In genomic region chr1:72558625-72559024, GRCm38 (mm10) we compare ENCODE assay signal across 26 mouse cellular contexts. TPM values are rescaled to one million over a fixed set of nuclear protein-coding genes. Genes with fewer than 3 reads are reported as not detected.
A peak's percentile ranks its signal among the peaks of the same experiment; 100 is the strongest.
DNase-seq lines count a peak whose midpoint lies in the region; ATAC-seq and TF ChIP-seq lines count a peak whose summit lies in the region.
"Had no signal": no experiment of that assay in that cellular context is flagged by ENCODE, and none has a peak within 500 bp of the region (broad histone marks: within the 10 kb centered on the region; RNA-seq: fewer than 3 reads in every experiment).

No protein-coding gene starts in this region.

- ATAC-seq in midbrain, embryonic 11.5 days (ENCODE audit: low FRiP score): no peak
- ATAC-seq in midbrain, embryonic 13.5 days: no peak
- ATAC-seq: forebrain, postnatal 0 days; hindbrain, postnatal 0 days; intestine, embryonic 15.5 days had no signal

- H3K9me3 ChIP-seq in midbrain, embryonic 11.5 days (ENCODE audit: control insufficient read depth, low read length): no peaks in the 10 kb centered on the region
- H3K9me3 ChIP-seq in midbrain, embryonic 13.5 days: no peaks in the 10 kb centered on the region
- H3K9me3 ChIP-seq: embryonic facial prominence, embryonic 10.5 days; embryonic facial prominence, embryonic 15.5 days; forebrain, embryonic 12.5 days; heart, embryonic 15.5 days; hindbrain, embryonic 12.5 days; intestine, embryonic 15.5 days; limb, embryonic 13.5 days; megakaryocyte, embryonic 14.5 days had no signal

- H3K4me3 ChIP-seq in midbrain, embryonic 11.5 days (ENCODE audit: low read depth, low read length): no peak overlapping the region
- H3K4me3 ChIP-seq in midbrain, embryonic 13.5 days (replicated peaks): no peak overlapping the region
- no peak overlapping the region for H3K4me3 ChIP-seq in cerebellum, adult 2 months (replicated peaks; ENCODE audit: insufficient read depth, low read depth, low read length)
- H3K4me3 ChIP-seq: embryonic facial prominence, embryonic 10.5 days; embryonic facial prominence, embryonic 15.5 days; forebrain, embryonic 12.5 days; heart, embryonic 15.5 days; hindbrain, embryonic 12.5 days; intestine, embryonic 15.5 days; limb, embryonic 13.5 days; megakaryocyte, embryonic 14.5 days had no signal

- no peaks in the 10 kb centered on the region for H3K36me3 ChIP-seq in midbrain, embryonic 11.5 days (ENCODE audit: control insufficient read depth, insufficient read depth, low read length)
- H3K36me3 ChIP-seq in midbrain, embryonic 13.5 days: no peaks in the 10 kb centered on the region
- H3K36me3 ChIP-seq: embryonic facial prominence, embryonic 10.5 days; embryonic facial prominence, embryonic 15.5 days; forebrain, embryonic 12.5 days; heart, embryonic 15.5 days; hindbrain, embryonic 12.5 days; intestine, embryonic 15.5 days; limb, embryonic 13.5 days had no signal

- no peak overlapping the region for H3K27ac ChIP-seq in midbrain, embryonic 11.5 days (ENCODE audit: low read depth, low read length)
- no peak overlapping the region for H3K27ac ChIP-seq in midbrain, embryonic 13.5 days
- no peak overlapping the region for H3K27ac ChIP-seq in cerebellum, adult 2 months (ENCODE audit: insufficient read depth, low read length)
- H3K27ac ChIP-seq: embryonic facial prominence, embryonic 10.5 days; embryonic facial prominence, embryonic 15.5 days; forebrain, embryonic 12.5 days; heart, embryonic 15.5 days; hindbrain, embryonic 12.5 days; hindbrain, postnatal 0 days; intestine, embryonic 15.5 days; limb, embryonic 13.5 days had no signal

- no peak overlapping the region for H3K9ac ChIP-seq in midbrain, embryonic 11.5 days (ENCODE audit: low read length)
- no peak overlapping the region for H3K9ac ChIP-seq in midbrain, embryonic 13.5 days (replicated peaks)
- H3K9ac ChIP-seq: embryonic facial prominence, embryonic 15.5 days; forebrain, embryonic 12.5 days; forebrain, postnatal 0 days; heart, embryonic 15.5 days; hindbrain, embryonic 12.5 days; intestine, embryonic 15.5 days; limb, embryonic 13.5 days had no signal

- no peak overlapping the region for H3K4me2 ChIP-seq in midbrain, embryonic 11.5 days
- no peak overlapping the region for H3K4me2 ChIP-seq in midbrain, embryonic 13.5 days (replicated peaks)
- H3K4me2 ChIP-seq: embryonic facial prominence, embryonic 15.5 days; forebrain, embryonic 12.5 days; heart, embryonic 15.5 days; hindbrain, embryonic 12.5 days; intestine, embryonic 15.5 days; limb, embryonic 13.5 days; liver, embryonic 11.5 days had no signal

- H3K4me1 ChIP-seq in midbrain, embryonic 11.5 days (ENCODE audit: control insufficient read depth, insufficient read depth, low read length): no peaks in the 10 kb centered on the region
- H3K4me1 ChIP-seq in midbrain, embryonic 13.5 days (replicated peaks): no peaks in the 10 kb centered on the region
- peaks cover 16% of the 10 kb centered on the region for H3K4me1 ChIP-seq in cerebellum, adult 2 months (ENCODE audit: control insufficient read depth, insufficient read depth, low read length)
- H3K4me1 ChIP-seq: embryonic facial prominence, embryonic 10.5 days; embryonic facial prominence, embryonic 15.5 days; forebrain, embryonic 12.5 days; heart, embryonic 15.5 days; hindbrain, embryonic 12.5 days; intestine, embryonic 15.5 days; limb, embryonic 13.5 days; megakaryocyte, embryonic 14.5 days had no signal

- no peak for TF ChIP-seq POLR2A in cerebellum, adult 2 months (IDR thresholded peaks at IDR 0.05; ENCODE audit: borderline replicate concordance, insufficient read depth, low read length)

- no peak for TF ChIP-seq CTCF in cerebellum, adult 2 months (IDR thresholded peaks at IDR 0.05; ENCODE audit: borderline replicate concordance, insufficient read depth, low read depth, low read length)

- 50% methylated on average over 2 of the region's 2 CpGs for WGBS in midbrain, embryonic 11.5 days
- WGBS in midbrain, embryonic 13.5 days: 72% methylated on average over 2 of the region's 2 CpGs
- 2% methylated on average over 2 of the region's 2 CpGs for WGBS in cerebellum, adult 2 months

- DNase-seq in midbrain, embryonic 11.5 days (ENCODE audit: low spot score, missing footprints): peak; percentile 67
- peak; percentile 84 to 95 for DNase-seq in cerebellum, adult 2 months
- peak; percentile 70 to 84 for DNase-seq in cerebellum, postnatal 14 days
- DNase-seq in Muller cell, postnatal 12 days (ENCODE audit: inconsistent ontology term): no peak
- no peak for DNase-seq in kidney, postnatal 25 days
- DNase-seq: adrenal gland, postnatal 10 days; forebrain, postnatal 0 days; kidney, adult 2 months; layer of hippocampus, adult 9-11 months; lung, postnatal 4 days; midbrain, embryonic 14.5 days; thymus, postnatal 4 days had no signal

- H3K27me3 ChIP-seq in midbrain, embryonic 11.5 days (ENCODE audit: control insufficient read depth, insufficient read depth, low read length): no peaks in the 10 kb centered on the region
- no peaks in the 10 kb centered on the region for H3K27me3 ChIP-seq in midbrain, embryonic 13.5 days
- H3K27me3 ChIP-seq in cerebellum, adult 2 months (ENCODE audit: control insufficient read depth, insufficient read depth, low read length): no peaks in the 10 kb centered on the region
- H3K27me3 ChIP-seq: CH12.LX; embryonic facial prominence, embryonic 15.5 days; forebrain, embryonic 12.5 days; heart, embryonic 15.5 days; hindbrain, embryonic 12.5 days; intestine, embryonic 15.5 days; limb, embryonic 13.5 days; megakaryocyte, embryonic 14.5 days had no signal

RNA-seq across cellular contexts. Expression of gene March4, which starts 21.9 kb away (rescaled TPM):
- 0.79 and 0.92 TPM in 2 replicates for polyA plus RNA-seq in midbrain, embryonic 11.5 days (2014; fragmentation: Nextera tagmentation; extraction: Ambion mirVana)
- 2.5 and 2.7 TPM in 2 replicates for polyA plus RNA-seq in midbrain, embryonic 13.5 days (2015; fragmentation: Nextera tagmentation; extraction: Ambion mirVana)
- polyA plus RNA-seq in cerebellum, adult 2 months (2012; rRNA removed): 6.5 and 7.5 TPM in 2 replicates
- polyA plus RNA-seq: embryonic facial prominence, embryonic 10.5 days; limb, embryonic 13.5 days; liver, embryonic 11.5 days; liver, embryonic 16.5 days; thymus, postnatal 0 days had no signal

RNA-seq across cellular contexts. Expression of gene Smarcal1, which starts 24.4 kb away (rescaled TPM):
- 30.9 and 33.4 TPM in 2 replicates for polyA plus RNA-seq in midbrain, embryonic 11.5 days (2014; fragmentation: Nextera tagmentation; extraction: Ambion mirVana)
- 25.1 and 29.8 TPM in 2 replicates for polyA plus RNA-seq in midbrain, embryonic 13.5 days (2015; fragmentation: Nextera tagmentation; extraction: Ambion mirVana)
- polyA plus RNA-seq in cerebellum, adult 2 months (2012; rRNA removed): 46.9 and 47.7 TPM in 2 replicates

Comparison
In these comparisons a context has a peak if more than half of its experiments do, and no peak if none do; other contexts are left out.
1. DNase-seq: peak in midbrain, embryonic 11.5 days (single experiment), cerebellum, adult 2 months (2 of 2) and cerebellum, postnatal 14 days (2 of 2); none in Muller cell, postnatal 12 days (single experiment) and kidney, postnatal 25 days (0 of 2).